Mouse (Mus musculus): ENCODE measurements at regions not wholly inside any gene's neighbourhood (a gene's known extent, or its start where the extent isn't known, plus 50 kb on each side); places are given as distances from the start of the nearest gene placed in this dataset.

- no peak for DNase-seq (ENCODE audit: extremely low read depth, insufficient read length, low spot score)
Observed at GRCm38 (mm10) chr14:96956115-96956514, 437.2 kb upstream of the Klhl1 start.

GRCm38 (mm10) chr14:96954462-96954861 lies 435.6 kb upstream of the Klhl1 start:
- no peak for DNase-seq (ENCODE audit: extremely low read depth, insufficient read length, low spot score)

GRCm38 (mm10) chr14:96908737-96909136 lies 389.8 kb upstream of the Klhl1 start:
- DNase-seq (ENCODE audit: extremely low read depth, insufficient read length, low spot score) = no peak

- no peak for DNase-seq (ENCODE audit: extremely low read depth, insufficient read length, low spot score)
Observed at GRCm38 (mm10) chr14:96879701-96880100, 360.8 kb upstream of the Klhl1 start.

- DNase-seq (ENCODE audit: extremely low read depth, insufficient read length, low spot score) = no peak
Observed at GRCm38 (mm10) chr14:96871969-96872368, 353.1 kb upstream of the Klhl1 start.

GRCm38 (mm10) chr14:96838910-96839309 lies 320.0 kb upstream of the Klhl1 start:
- DNase-seq (ENCODE audit: extremely low read depth, insufficient read length, low spot score) = no peak

GRCm38 (mm10) chr14:96825083-96825482 lies 306.2 kb upstream of the Klhl1 start:
- no peak for DNase-seq (ENCODE audit: extremely low read depth, insufficient read length, low spot score)

GRCm38 (mm10) chr14:96815665-96816064 lies 296.8 kb upstream of the Klhl1 start:
- DNase-seq (ENCODE audit: extremely low read depth, insufficient read length, low spot score) = no peak

GRCm38 (mm10) chr14:96805284-96805683 lies 286.4 kb upstream of the Klhl1 start:
- no peak for DNase-seq (ENCODE audit: extremely low read depth, insufficient read length, low spot score)

- no peak for DNase-seq (ENCODE audit: extremely low read depth, insufficient read length, low spot score)
Observed at GRCm38 (mm10) chr14:96794806-96795205, 275.9 kb upstream of the Klhl1 start.

- no peak for DNase-seq (ENCODE audit: extremely low read depth, insufficient read length, low spot score)
Observed at GRCm38 (mm10) chr14:96787917-96788316, 269.0 kb upstream of the Klhl1 start.

GRCm38 (mm10) chr14:96787286-96787685 lies 268.4 kb upstream of the Klhl1 start:
- DNase-seq (ENCODE audit: extremely low read depth, insufficient read length, low spot score) = no peak

GRCm38 (mm10) chr14:96775801-96776200 lies 256.9 kb upstream of the Klhl1 start:
- no peak for DNase-seq (ENCODE audit: extremely low read depth, insufficient read length, low spot score)

GRCm38 (mm10) chr14:96760591-96760990 lies 241.7 kb upstream of the Klhl1 start:
- no peak for DNase-seq (ENCODE audit: extremely low read depth, insufficient read length, low spot score)

GRCm38 (mm10) chr14:96733211-96733610 lies 214.3 kb upstream of the Klhl1 start:
- DNase-seq (ENCODE audit: extremely low read depth, insufficient read length, low spot score) = no peak

- no peak for DNase-seq (ENCODE audit: extremely low read depth, insufficient read length, low spot score)
Observed at GRCm38 (mm10) chr14:96697086-96697485, 178.2 kb upstream of the Klhl1 start.

GRCm38 (mm10) chr14:96690923-96691322 lies 172.0 kb upstream of the Klhl1 start:
- no peak for DNase-seq (ENCODE audit: extremely low read depth, insufficient read length, low spot score)

- DNase-seq (ENCODE audit: extremely low read depth, insufficient read length, low spot score) = peak; percentile 13
Observed at GRCm38 (mm10) chr14:96683943-96684342, 165.0 kb upstream of the Klhl1 start.

- no peak for DNase-seq (ENCODE audit: extremely low read depth, insufficient read length, low spot score)
Observed at GRCm38 (mm10) chr14:96681740-96682139, 162.8 kb upstream of the Klhl1 start.

- no peak for DNase-seq (ENCODE audit: extremely low read depth, insufficient read length, low spot score)
Observed at GRCm38 (mm10) chr14:96676213-96676612, 157.3 kb upstream of the Klhl1 start.

- no peak for DNase-seq (ENCODE audit: extremely low read depth, insufficient read length, low spot score)
Observed at GRCm38 (mm10) chr14:96668635-96669034, 149.7 kb upstream of the Klhl1 start.

GRCm38 (mm10) chr14:96656500-96656899 lies 137.6 kb upstream of the Klhl1 start:
- no peak for DNase-seq (ENCODE audit: extremely low read depth, insufficient read length, low spot score)

- DNase-seq (ENCODE audit: extremely low read depth, insufficient read length, low spot score) = no peak
Observed at GRCm38 (mm10) chr14:96630291-96630690, 111.4 kb upstream of the Klhl1 start.
